Mouse (Mus musculus) lung, adult 18-20 months (tissue): ENCODE data around the gene Cyp17a1.
A peak's percentile ranks its signal among the peaks of the same experiment; 100 is the strongest.

Experiments
- DNase-seq, 2 experiments: peaks; one replicate each; pipeline ENCODE4 v3.0.0; 2022; ENCODE audit warnings: mixed read lengths in 2 of 2

Cyp17a1 gene

GRCm38 (mm10) chr19:46672766-46673418, at the start of gene Cyp17a1:
Gene Cyp17a1, minus strand, starts transcription at chr19:46673172.
- DNase-seq: no peak

GRCm38 (mm10) chr19:46718150-46718549, 45.2 kb upstream of the Cyp17a1 start:
- no peak for DNase-seq

- no peak for DNase-seq
Observed at GRCm38 (mm10) chr19:46715016-46715415, 42.0 kb upstream of the Cyp17a1 start.

GRCm38 (mm10) chr19:46714234-46714633, 41.3 kb upstream of the Cyp17a1 start:
- no peak for DNase-seq

GRCm38 (mm10) chr19:46710614-46711013, 37.6 kb upstream of the Cyp17a1 start:
- no peak for DNase-seq

GRCm38 (mm10) chr19:46707296-46708151, 34.6 kb upstream of the Cyp17a1 start, which contains the start of gene As3mt:
Gene As3mt, plus strand, starts transcription at chr19:46707458.
- DNase-seq: peak; percentile 76 to 86

- DNase-seq: no peak
Observed at GRCm38 (mm10) chr19:46706540-46707295, 33.7 kb upstream of the Cyp17a1 start.

- DNase-seq: no peak
Observed at GRCm38 (mm10) chr19:46705779-46706495, 33.0 kb upstream of the Cyp17a1 start.

GRCm38 (mm10) chr19:46701156-46701555, 28.2 kb upstream of the Cyp17a1 start:
- DNase-seq: no peak

GRCm38 (mm10) chr19:46699011-46699481, 26.1 kb upstream of the Cyp17a1 start:
- DNase-seq: no peak

- DNase-seq: no peak
Observed at GRCm38 (mm10) chr19:46697840-46698517, 25.0 kb upstream of the Cyp17a1 start.

- no peak for DNase-seq
Observed at GRCm38 (mm10) chr19:46696943-46697342, 24.0 kb upstream of the Cyp17a1 start.

GRCm38 (mm10) chr19:46696482-46696881, 23.5 kb upstream of the Cyp17a1 start:
- no peak for DNase-seq

- DNase-seq: no peak
Observed at GRCm38 (mm10) chr19:46693146-46693545, 20.2 kb upstream of the Cyp17a1 start.

GRCm38 (mm10) chr19:46691078-46691477, 18.1 kb upstream of the Cyp17a1 start:
- no peak for DNase-seq

GRCm38 (mm10) chr19:46690387-46690786, 17.4 kb upstream of the Cyp17a1 start:
- no peak for DNase-seq

GRCm38 (mm10) chr19:46689460-46690372, 16.7 kb upstream of the Cyp17a1 start, which contains the start of gene Borcs7:
Gene Borcs7, plus strand, starts transcription at chr19:46689906.
- peak; percentile 87 for DNase-seq

- DNase-seq: no peak
Observed at GRCm38 (mm10) chr19:46679720-46680383, 6.9 kb upstream of the Cyp17a1 start.

- DNase-seq: no peak
Observed at GRCm38 (mm10) chr19:46675641-46676040, 2.7 kb upstream of the Cyp17a1 start.

- DNase-seq: peak in 1 of 2 experiments; percentile 53
Observed at GRCm38 (mm10) chr19:46670691-46671090, 2.3 kb downstream of the Cyp17a1 start.
